Mouse (Mus musculus): ENCODE measurements around the gene Gm32742. TPM values are rescaled to one million over a fixed set of nuclear protein-coding genes. Genes with fewer than 3 reads are reported as not detected.

Gene Gm32742
- polyA plus RNA-seq, 1 experiment from 2014 or later: not detected

GRCm38 (mm10) chr9:51185386-51185785 lies 20.1 kb upstream of the Gm32742 start:
- Histone ChIP-seq H3K27me3 (ENCODE audit: control insufficient read depth, insufficient read depth, low read length) (no peaks in the 10 kb centered on the region), H3K4me1 (ENCODE audit: control insufficient read depth, insufficient read depth, low read length) (no peaks in the 10 kb centered on the region), H3K9me3 (replicated peaks; ENCODE audit: control insufficient read depth, low read length) (no peaks in the 10 kb centered on the region), H3K4me3 (ENCODE audit: low read depth, low read length) (no peak overlapping the region), H3K9ac (replicated peaks; ENCODE audit: low read length) (no peak overlapping the region), H3K27ac (replicated peaks; ENCODE audit: low read depth, low read length) (no peak overlapping the region), H3K4me2 (ENCODE audit: low read depth, low read length) (no peak overlapping the region), H3K36me3 (replicated peaks; ENCODE audit: control insufficient read depth, insufficient read depth, low read depth, low read length) (no peaks in the 10 kb centered on the region)
- 73% methylated on average over 4 of the region's 4 CpGs for WGBS
- no peak for DNase-seq (ENCODE audit: low spot score)
- no peak for ATAC-seq (replicated peaks; ENCODE audit: insufficient number of reproducible peaks, low FRiP score, low TSS enrichment, low read depth)

- no peaks in the 10 kb centered on the region for H3K9me3 ChIP-seq (replicated peaks; ENCODE audit: control insufficient read depth, low read length)
- no peaks in the 10 kb centered on the region for H3K4me1 ChIP-seq (ENCODE audit: control insufficient read depth, insufficient read depth, low read length)
- H3K9ac ChIP-seq (replicated peaks; ENCODE audit: low read length): no peak overlapping the region
- no peak overlapping the region for H3K27ac ChIP-seq (replicated peaks; ENCODE audit: low read depth, low read length)
- no peak overlapping the region for H3K4me2 ChIP-seq (ENCODE audit: low read depth, low read length)
- no peak for DNase-seq (ENCODE audit: low spot score)
- no peaks in the 10 kb centered on the region for H3K36me3 ChIP-seq (replicated peaks; ENCODE audit: control insufficient read depth, insufficient read depth, low read depth, low read length)
- H3K4me3 ChIP-seq (ENCODE audit: low read depth, low read length): no peak overlapping the region
- no peaks in the 10 kb centered on the region for H3K27me3 ChIP-seq (ENCODE audit: control insufficient read depth, insufficient read depth, low read length)
- ATAC-seq (replicated peaks; ENCODE audit: insufficient number of reproducible peaks, low FRiP score, low TSS enrichment, low read depth): no peak
- WGBS: 81% methylated on average over 15 of the region's 15 CpGs
Observed at GRCm38 (mm10) chr9:51182716-51183710, 17.7 kb upstream of the Gm32742 start.

GRCm38 (mm10) chr9:51180621-51181020 lies 15.3 kb upstream of the Gm32742 start:
- DNase-seq (ENCODE audit: low spot score) (no peak), ATAC-seq (replicated peaks; ENCODE audit: insufficient number of reproducible peaks, low FRiP score, low TSS enrichment, low read depth) (no peak)
- H3K4me1 ChIP-seq (ENCODE audit: control insufficient read depth, insufficient read depth, low read length): no peaks in the 10 kb centered on the region
- H3K36me3 ChIP-seq (replicated peaks; ENCODE audit: control insufficient read depth, insufficient read depth, low read depth, low read length): no peaks in the 10 kb centered on the region
- H3K27ac ChIP-seq (replicated peaks; ENCODE audit: low read depth, low read length): no peak overlapping the region
- 75% methylated on average over 5 of the region's 5 CpGs for WGBS
- no peak overlapping the region for H3K4me2 ChIP-seq (ENCODE audit: low read depth, low read length)
- H3K4me3 ChIP-seq (ENCODE audit: low read depth, low read length): no peak overlapping the region
- no peaks in the 10 kb centered on the region for H3K27me3 ChIP-seq (ENCODE audit: control insufficient read depth, insufficient read depth, low read length)
- no peak overlapping the region for H3K9ac ChIP-seq (replicated peaks; ENCODE audit: low read length)
- H3K9me3 ChIP-seq (replicated peaks; ENCODE audit: control insufficient read depth, low read length): no peaks in the 10 kb centered on the region

DNA sequence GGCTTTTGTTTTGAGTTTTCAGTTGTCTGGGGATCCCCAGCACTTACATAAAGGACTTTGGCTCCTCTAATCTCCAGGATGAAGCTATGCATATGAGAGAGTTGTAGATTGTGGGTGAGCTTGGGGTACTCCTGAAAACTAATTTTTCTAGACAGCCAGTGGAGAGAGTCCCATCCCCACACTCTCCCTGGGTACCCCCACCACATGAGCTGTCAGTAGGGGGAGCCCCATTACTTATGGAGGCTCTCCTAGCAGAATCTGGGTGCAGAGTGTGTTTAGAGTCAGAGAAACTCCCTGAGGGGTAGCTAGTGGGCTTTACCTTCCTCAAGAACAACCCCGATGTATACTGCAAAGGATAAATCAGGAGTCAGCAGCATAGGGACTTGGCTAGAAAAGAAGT lies 13.0 kb upstream of the Gm32742 start:
- H3K4me2 ChIP-seq (ENCODE audit: low read depth, low read length): no peak overlapping the region
- DNase-seq (ENCODE audit: low spot score) (no peak), ATAC-seq (replicated peaks; ENCODE audit: insufficient number of reproducible peaks, low FRiP score, low TSS enrichment, low read depth) (no peak)
- H3K9me3 ChIP-seq (replicated peaks; ENCODE audit: control insufficient read depth, low read length): no peaks in the 10 kb centered on the region
- no peaks in the 10 kb centered on the region for H3K36me3 ChIP-seq (replicated peaks; ENCODE audit: control insufficient read depth, insufficient read depth, low read depth, low read length)
- H3K27me3 ChIP-seq (ENCODE audit: control insufficient read depth, insufficient read depth, low read length): no peaks in the 10 kb centered on the region
- no peaks in the 10 kb centered on the region for H3K4me1 ChIP-seq (ENCODE audit: control insufficient read depth, insufficient read depth, low read length)
- 93% methylated on average over 1 of the region's 1 CpGs for WGBS
- H3K9ac ChIP-seq (replicated peaks; ENCODE audit: low read length): no peak overlapping the region
- no peak overlapping the region for H3K4me3 ChIP-seq (ENCODE audit: low read depth, low read length)
- H3K27ac ChIP-seq (replicated peaks; ENCODE audit: low read depth, low read length): no peak overlapping the region

DNA sequence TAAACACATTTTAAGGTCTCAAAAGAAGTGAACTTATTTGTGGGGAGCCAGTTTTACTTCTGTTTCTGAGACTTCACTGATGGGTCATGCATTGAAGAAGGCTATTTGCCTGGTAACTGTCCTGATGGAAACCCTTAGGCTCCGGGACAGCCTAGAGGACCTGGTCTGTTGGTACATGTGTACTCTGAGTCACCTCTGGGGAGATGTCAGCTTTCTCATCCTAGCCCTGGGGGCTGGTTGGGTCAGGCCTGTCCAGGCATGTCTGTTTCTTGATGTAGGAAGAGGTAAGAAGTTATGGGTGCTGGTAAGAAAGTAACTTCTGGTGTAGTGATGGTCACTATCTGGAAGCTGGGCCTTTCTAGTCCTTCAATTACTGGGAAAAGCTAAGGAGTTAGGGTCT lies 10.4 kb upstream of the Gm32742 start:
- H3K9ac ChIP-seq (replicated peaks; ENCODE audit: low read length): no peak overlapping the region
- H3K4me2 ChIP-seq (ENCODE audit: low read depth, low read length): no peak overlapping the region
- H3K9me3 ChIP-seq (replicated peaks; ENCODE audit: control insufficient read depth, low read length): no peaks in the 10 kb centered on the region
- no peak overlapping the region for H3K4me3 ChIP-seq (ENCODE audit: low read depth, low read length)
- no peaks in the 10 kb centered on the region for H3K4me1 ChIP-seq (ENCODE audit: control insufficient read depth, insufficient read depth, low read length)
- DNase-seq (ENCODE audit: low spot score): no peak
- H3K27me3 ChIP-seq (ENCODE audit: control insufficient read depth, insufficient read depth, low read length): no peaks in the 10 kb centered on the region
- ATAC-seq (replicated peaks; ENCODE audit: insufficient number of reproducible peaks, low FRiP score, low TSS enrichment, low read depth): no peak
- 89% methylated on average over 1 of the region's 1 CpGs for WGBS
- no peak overlapping the region for H3K27ac ChIP-seq (replicated peaks; ENCODE audit: low read depth, low read length)
- no peaks in the 10 kb centered on the region for H3K36me3 ChIP-seq (replicated peaks; ENCODE audit: control insufficient read depth, insufficient read depth, low read depth, low read length)

GRCm38 (mm10) chr9:51174890-51175464 lies 9.7 kb upstream of the Gm32742 start:
- 65% methylated on average over 8 of the region's 8 CpGs for WGBS
- Histone ChIP-seq H3K9ac (replicated peaks; ENCODE audit: low read length) (no peak overlapping the region), H3K36me3 (replicated peaks; ENCODE audit: control insufficient read depth, insufficient read depth, low read depth, low read length) (no peaks in the 10 kb centered on the region), H3K27me3 (ENCODE audit: control insufficient read depth, insufficient read depth, low read length) (no peaks in the 10 kb centered on the region), H3K4me2 (ENCODE audit: low read depth, low read length) (no peak overlapping the region), H3K4me3 (ENCODE audit: low read depth, low read length) (no peak overlapping the region), H3K27ac (replicated peaks; ENCODE audit: low read depth, low read length) (no peak overlapping the region), H3K4me1 (ENCODE audit: control insufficient read depth, insufficient read depth, low read length) (no peaks in the 10 kb centered on the region), H3K9me3 (replicated peaks; ENCODE audit: control insufficient read depth, low read length) (no peaks in the 10 kb centered on the region)
- ATAC-seq (replicated peaks; ENCODE audit: insufficient number of reproducible peaks, low FRiP score, low TSS enrichment, low read depth) (no peak), DNase-seq (ENCODE audit: low spot score) (peak; percentile 18)

- H3K27me3 ChIP-seq (ENCODE audit: control insufficient read depth, insufficient read depth, low read length): no peaks in the 10 kb centered on the region
- ATAC-seq (replicated peaks; ENCODE audit: insufficient number of reproducible peaks, low FRiP score, low TSS enrichment, low read depth): no peak
- no peaks in the 10 kb centered on the region for H3K36me3 ChIP-seq (replicated peaks; ENCODE audit: control insufficient read depth, insufficient read depth, low read depth, low read length)
- no peak overlapping the region for H3K27ac ChIP-seq (replicated peaks; ENCODE audit: low read depth, low read length)
- WGBS: 82% methylated on average over 6 of the region's 6 CpGs
- no peaks in the 10 kb centered on the region for H3K9me3 ChIP-seq (replicated peaks; ENCODE audit: control insufficient read depth, low read length)
- no peak overlapping the region for H3K9ac ChIP-seq (replicated peaks; ENCODE audit: low read length)
- no peak for DNase-seq (ENCODE audit: low spot score)
- no peak overlapping the region for H3K4me3 ChIP-seq (ENCODE audit: low read depth, low read length)
- H3K4me1 ChIP-seq (ENCODE audit: control insufficient read depth, insufficient read depth, low read length): no peaks in the 10 kb centered on the region
- no peak overlapping the region for H3K4me2 ChIP-seq (ENCODE audit: low read depth, low read length)
Observed at GRCm38 (mm10) chr9:51170298-51170697, 5.0 kb upstream of the Gm32742 start.

DNA sequence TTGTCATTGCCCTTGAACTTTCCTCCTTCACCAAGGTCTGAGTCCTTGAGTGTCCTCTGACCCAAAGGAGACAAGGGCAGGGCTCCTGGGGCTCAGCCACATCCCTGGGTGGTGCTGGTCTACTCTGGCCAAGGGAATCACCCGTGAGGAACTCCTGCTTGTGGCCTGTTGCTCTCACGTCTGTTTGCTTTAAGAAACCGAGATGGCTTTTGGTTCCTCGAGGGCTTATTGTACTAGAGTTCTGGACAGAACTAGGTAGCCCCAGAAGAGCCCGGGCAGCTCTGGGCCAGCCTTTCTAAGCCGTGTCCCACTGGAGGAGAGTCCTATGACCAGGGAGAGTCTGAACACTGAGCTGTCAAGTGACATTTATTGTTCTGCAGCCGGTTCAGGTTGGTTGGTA lies 3.8 kb upstream of the Gm32742 start:
- no peak for DNase-seq (ENCODE audit: low spot score)
- 79% methylated on average over 7 of the region's 7 CpGs for WGBS
- no peak overlapping the region for H3K4me2 ChIP-seq (ENCODE audit: low read depth, low read length)
- no peak for ATAC-seq (replicated peaks; ENCODE audit: insufficient number of reproducible peaks, low FRiP score, low TSS enrichment, low read depth)
- no peaks in the 10 kb centered on the region for H3K9me3 ChIP-seq (replicated peaks; ENCODE audit: control insufficient read depth, low read length)
- no peak overlapping the region for H3K9ac ChIP-seq (replicated peaks; ENCODE audit: low read length)
- no peak overlapping the region for H3K4me3 ChIP-seq (ENCODE audit: low read depth, low read length)
- no peaks in the 10 kb centered on the region for H3K27me3 ChIP-seq (ENCODE audit: control insufficient read depth, insufficient read depth, low read length)
- H3K4me1 ChIP-seq (ENCODE audit: control insufficient read depth, insufficient read depth, low read length): no peaks in the 10 kb centered on the region
- H3K27ac ChIP-seq (replicated peaks; ENCODE audit: low read depth, low read length): no peak overlapping the region
- no peaks in the 10 kb centered on the region for H3K36me3 ChIP-seq (replicated peaks; ENCODE audit: control insufficient read depth, insufficient read depth, low read depth, low read length)

Data from embryonic facial prominence, embryonic 11.5 days (tissue).